Mouse (Mus musculus) adrenal gland (tissue): ENCODE data around the gene H2afv.

Experiments used
- intact Hi-C: fragments of 180-260 bp; cut with DNase I; formaldehyde crosslinking; loops from one replicate; pipeline ENCODE4 v1.15.1; 2025
- microRNA-seq, 2 experiments: library from miRNA; unstranded; fragments of <30 nt; microRNA quantifications; one replicate each; pipeline ENCODE4; 2019

The H2afv gene

GRCm38 (mm10) chr11:6393866-6394265 lies 50.4 kb downstream of the H2afv start:
- intact Hi-C loops = no loop called here

- intact Hi-C loops = no loop called here
Observed at GRCm38 (mm10) chr11:6392857-6393256, 51.4 kb downstream of the H2afv start.

DNA sequence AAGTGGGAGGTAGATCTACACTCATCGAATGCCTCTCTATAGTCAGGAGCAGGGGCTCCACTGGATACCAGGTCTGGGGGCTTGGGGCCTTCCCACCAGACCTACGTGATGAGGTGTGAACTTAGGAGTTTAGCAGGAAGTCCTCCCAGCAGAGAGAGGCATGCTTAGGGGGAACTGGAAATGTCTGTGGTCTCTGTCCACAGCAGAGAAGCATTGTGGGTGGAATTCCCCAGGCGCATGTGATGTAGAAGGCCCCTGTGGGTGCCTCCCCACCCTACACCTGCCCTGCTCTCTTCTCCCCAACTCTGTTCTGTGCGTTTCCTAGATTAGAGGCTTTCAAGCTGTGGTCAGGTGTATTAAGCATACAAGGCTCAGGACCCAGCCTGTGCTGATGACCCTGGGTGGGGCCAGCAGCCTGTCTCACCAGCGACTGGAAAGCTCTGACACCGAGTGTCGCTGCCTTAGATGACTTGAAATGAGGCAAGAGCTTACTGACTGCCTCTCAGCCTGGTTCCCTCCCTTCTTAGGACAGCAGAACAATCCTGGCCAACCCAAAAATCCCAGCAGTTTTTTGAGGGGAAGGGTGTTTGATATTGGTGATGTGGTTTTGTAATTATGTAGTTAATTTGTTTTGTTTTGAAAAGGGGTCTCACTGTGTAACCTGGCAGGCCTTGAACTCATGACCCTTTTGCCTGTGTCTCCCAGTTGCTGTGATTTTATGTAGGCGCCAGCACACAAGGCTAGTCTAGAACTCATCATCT lies 52.5 kb downstream of the H2afv start:
- intact Hi-C loops = no loop called here

DNA sequence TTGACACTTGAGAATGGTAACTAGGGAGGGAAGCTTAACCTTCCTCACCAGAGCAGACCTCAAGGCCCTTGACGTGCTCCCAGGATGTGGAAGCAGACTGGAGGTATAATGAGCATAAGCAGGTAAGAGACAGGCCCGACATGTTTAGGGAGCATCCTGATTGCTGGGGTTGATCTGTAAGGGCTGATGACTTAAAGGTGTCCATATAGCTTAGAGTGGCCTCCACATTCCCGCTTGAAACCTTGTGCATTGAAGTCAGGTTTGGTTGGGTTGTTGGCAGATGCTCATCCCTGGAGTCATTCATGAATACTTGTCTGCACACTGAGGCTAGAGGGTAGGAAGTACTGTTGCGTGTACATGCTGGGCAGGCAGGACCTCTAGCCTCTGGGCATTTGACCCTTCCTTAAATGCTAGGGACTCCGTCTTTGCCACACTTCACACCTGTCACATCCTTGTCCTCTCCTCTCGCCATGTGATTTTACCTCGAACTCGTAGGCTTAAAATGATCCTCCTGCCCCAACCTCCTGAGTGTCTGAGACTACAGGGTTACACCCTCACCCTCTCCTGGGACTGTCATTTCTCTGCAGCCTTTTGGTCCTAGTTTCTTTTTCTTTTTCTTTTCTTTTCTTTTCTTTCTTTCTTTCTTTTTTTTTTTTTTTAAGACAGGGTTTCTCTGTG lies 53.7 kb downstream of the H2afv start:
- intact Hi-C loops = no loop called here

DNA sequence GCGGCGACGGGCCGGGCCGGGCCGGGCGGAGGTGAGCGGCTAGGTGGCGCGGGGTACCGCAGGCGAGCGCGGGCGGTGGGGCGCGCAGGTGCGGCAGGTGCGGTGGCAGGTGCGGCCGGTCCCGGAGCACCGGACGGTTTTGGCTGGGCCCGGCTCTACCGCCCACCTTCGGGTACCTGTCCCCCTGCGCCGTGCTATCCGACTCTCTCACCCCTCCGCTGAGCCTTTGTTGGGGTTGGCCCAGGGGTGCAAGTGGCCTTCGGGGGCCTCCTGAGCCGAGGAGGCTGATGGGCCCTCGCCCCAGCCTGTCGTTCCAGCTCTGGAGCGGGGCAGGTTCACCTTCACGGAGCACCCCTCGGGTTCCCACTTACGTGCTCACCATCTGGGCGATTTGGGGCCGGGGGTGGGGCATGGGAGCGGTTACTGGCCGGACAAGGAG lies 54.7 kb downstream of the H2afv start:
- intact Hi-C loops = no loop called here

- intact Hi-C loops = no loop called here
Observed at GRCm38 (mm10) chr11:6388726-6389413, 55.4 kb downstream of the H2afv start, which contains the start of gene Zmiz2. Zmiz2 (plus strand) TSS chr11:6389074.

GRCm38 (mm10) chr11:6388126-6388725 lies 56.0 kb downstream of the H2afv start:
- intact Hi-C loops = no loop called here

DNA sequence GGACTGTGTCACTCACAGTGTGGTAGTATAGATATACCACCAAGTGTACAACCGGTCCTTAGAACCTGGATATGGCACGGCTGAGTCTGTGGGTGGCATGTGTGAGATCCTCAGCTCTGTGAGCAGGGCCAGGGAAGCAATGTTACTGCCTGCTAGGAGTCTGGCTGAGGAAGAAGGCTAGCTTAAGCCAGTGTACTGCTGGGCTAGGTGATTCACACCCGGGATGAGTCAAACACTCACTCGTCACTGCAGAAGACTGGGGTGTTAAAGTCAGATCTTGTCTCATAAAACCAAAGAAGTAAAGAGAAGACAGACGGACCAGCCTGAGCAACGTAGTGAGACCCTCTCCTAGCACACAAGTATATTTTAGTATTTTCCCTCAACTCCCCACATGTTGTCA lies 63.3 kb downstream of the H2afv start:
- intact Hi-C loops = no loop called here

Small RNAs within 50 kb of the gene (microRNA-seq; reads per million reads assigned to microRNA genes)
- gene Gm22123 (0 to 0.37 reads per million in 2 experiments), gene Mir7651 (0 to 0.12 reads per million in 2 experiments)
